Mouse (Mus musculus): ENCODE results near the gene AC161166.1.
"Not testable (repeated sequence)": the region's sequence is repeated elsewhere in the genome, so short reads cannot be mapped to it uniquely, and the experiment has no call there.

AC161166.1 gene

GRCm38 (mm10) chr7:24525686-24526420 is 13.6 kb upstream of the AC161166.1 start:
- no peak for DNase-seq (ENCODE audit: low spot score in 2 of 2)

- no peak for DNase-seq (ENCODE audit: low spot score in 2 of 2)
Observed at GRCm38 (mm10) chr7:24524978-24525377, 12.7 kb upstream of the AC161166.1 start.

GRCm38 (mm10) chr7:24523723-24524122 is 11.5 kb upstream of the AC161166.1 start:
- DNase-seq (ENCODE audit: low spot score in 2 of 2), result no peak

GRCm38 (mm10) chr7:24522805-24523204 is 10.6 kb upstream of the AC161166.1 start:
- no peak for DNase-seq (ENCODE audit: low spot score in 2 of 2)

- not testable (repeated sequence) for DNase-seq (ENCODE audit: low spot score in 2 of 2)
Observed at GRCm38 (mm10) chr7:24520054-24520453, 7.8 kb upstream of the AC161166.1 start.

- DNase-seq (ENCODE audit: low spot score in 2 of 2), result no peak
Observed at GRCm38 (mm10) chr7:24519130-24519529, 6.9 kb upstream of the AC161166.1 start.

GRCm38 (mm10) chr7:24517654-24518053 is 5.4 kb upstream of the AC161166.1 start:
- no peak for DNase-seq (ENCODE audit: low spot score in 2 of 2)

GRCm38 (mm10) chr7:24517077-24517476 is 4.8 kb upstream of the AC161166.1 start:
- DNase-seq (ENCODE audit: low spot score in 2 of 2), result no peak

- DNase-seq (ENCODE audit: low spot score in 2 of 2), result not testable (repeated sequence)
Observed at GRCm38 (mm10) chr7:24516319-24516718, 4.1 kb upstream of the AC161166.1 start.

GRCm38 (mm10) chr7:24507726-24508114 is 4.5 kb downstream of the AC161166.1 start:
- no peak for DNase-seq (ENCODE audit: low spot score in 2 of 2)

GRCm38 (mm10) chr7:24506838-24507725 is 5.2 kb downstream of the AC161166.1 start, which contains the start of gene Zfp428:
Gene Zfp428 (plus strand): TSS chr7:24507006.
- peak; percentile 79 to 86 for DNase-seq (ENCODE audit: low spot score in 2 of 2)

- DNase-seq (ENCODE audit: low spot score in 2 of 2), result peak in 1 of 2 experiments; percentile 34
Observed at GRCm38 (mm10) chr7:24506476-24506837, 5.8 kb downstream of the AC161166.1 start.

- DNase-seq (ENCODE audit: low spot score in 2 of 2), result no peak
Observed at GRCm38 (mm10) chr7:24506065-24506459, 6.2 kb downstream of the AC161166.1 start.

- no peak for DNase-seq (ENCODE audit: low spot score in 2 of 2)
Observed at GRCm38 (mm10) chr7:24505447-24506064, 6.7 kb downstream of the AC161166.1 start.

GRCm38 (mm10) chr7:24504868-24505267 is 7.4 kb downstream of the AC161166.1 start:
- no peak for DNase-seq (ENCODE audit: low spot score in 2 of 2)

GRCm38 (mm10) chr7:24504004-24504403 is 8.3 kb downstream of the AC161166.1 start:
- no peak for DNase-seq (ENCODE audit: low spot score in 2 of 2)

- no peak for DNase-seq (ENCODE audit: low spot score in 2 of 2)
Observed at GRCm38 (mm10) chr7:24501492-24501891, 10.8 kb downstream of the AC161166.1 start.

GRCm38 (mm10) chr7:24500929-24501328 is 11.3 kb downstream of the AC161166.1 start:
- DNase-seq (ENCODE audit: low spot score in 2 of 2), result no peak

- DNase-seq (ENCODE audit: low spot score in 2 of 2), result no peak
Observed at GRCm38 (mm10) chr7:24499856-24500577, 12.2 kb downstream of the AC161166.1 start.

- DNase-seq (ENCODE audit: low spot score in 2 of 2), result no peak
Observed at GRCm38 (mm10) chr7:24488303-24488702, 24.0 kb downstream of the AC161166.1 start.

- DNase-seq (ENCODE audit: low spot score in 2 of 2), result no peak
Observed at GRCm38 (mm10) chr7:24487403-24487802, 24.9 kb downstream of the AC161166.1 start.
